Mouse (Mus musculus) right cerebral cortex, postnatal 14 days (tissue): ENCODE results near the gene Vps53.

Experiments
- DNase-seq: peaks from one replicate; pipeline ENCODE4 v3.0.0; 2022

Vps53 gene

DNA sequence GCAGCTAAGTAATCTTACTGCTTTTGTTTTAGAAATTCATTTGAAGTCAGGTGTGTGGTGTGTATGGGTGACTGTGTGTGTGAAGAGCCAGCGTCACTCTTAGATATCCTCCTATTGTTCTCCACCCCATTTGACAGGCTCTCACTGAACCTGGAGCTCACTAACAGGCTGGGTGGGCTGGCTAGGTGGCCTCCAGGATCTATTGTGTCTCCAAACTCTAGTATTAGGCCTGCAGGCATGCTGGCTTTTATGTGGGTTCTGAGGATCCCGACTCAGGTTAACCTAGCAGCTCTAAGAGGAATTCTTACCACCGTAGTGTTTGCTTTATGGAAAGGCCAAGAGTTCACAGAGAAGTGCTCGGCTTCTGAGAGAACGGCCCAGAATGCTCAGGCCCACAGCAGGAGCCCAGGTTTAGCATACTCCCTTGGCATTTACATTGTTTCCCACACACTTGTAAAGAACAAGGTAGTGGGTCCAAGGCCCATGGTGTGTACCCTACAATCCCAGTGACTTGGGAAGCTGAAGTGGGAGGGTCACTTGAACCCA lies 128.4 kb downstream of the Vps53 start:
- no peak for DNase-seq

DNA sequence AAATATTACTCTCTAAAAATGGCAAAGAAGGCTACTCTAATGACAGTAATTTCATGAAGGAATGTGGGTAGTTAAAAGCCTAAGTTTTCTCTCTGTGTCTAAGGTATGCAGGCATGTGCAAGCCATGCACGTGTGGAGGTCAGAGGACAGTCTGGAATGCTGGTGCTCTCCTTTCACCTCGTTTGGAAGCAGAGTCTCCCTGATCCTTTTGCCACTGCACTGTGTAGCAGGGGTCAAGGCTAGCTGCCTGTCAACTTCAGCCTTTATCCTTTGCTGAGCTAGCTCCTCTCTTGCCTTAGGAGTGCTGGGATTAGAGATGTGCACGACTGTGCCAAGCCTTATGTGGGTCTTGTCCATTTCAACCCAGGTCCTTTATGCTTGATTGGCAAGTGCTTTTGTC lies 128.9 kb downstream of the Vps53 start:
- no peak for DNase-seq

DNA sequence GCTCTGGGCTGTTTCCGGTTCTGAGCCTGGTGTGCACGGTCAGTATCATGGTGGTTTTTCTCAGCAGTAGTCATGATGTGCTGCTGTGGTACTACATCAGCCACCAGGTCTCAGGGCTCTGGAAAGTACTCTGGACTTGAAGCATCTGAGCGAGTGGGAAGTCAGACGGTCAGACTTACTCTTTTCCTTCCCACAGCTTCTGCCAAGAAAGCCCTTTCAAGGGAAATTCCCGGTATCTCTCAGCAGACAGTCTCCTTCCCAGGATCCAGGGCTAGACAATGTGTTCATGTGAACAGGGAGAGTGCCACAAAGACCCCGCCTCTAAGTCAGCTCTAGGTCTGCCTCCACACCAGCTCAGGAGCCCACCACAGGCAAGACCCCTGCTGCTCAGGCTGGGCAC lies 134.1 kb downstream of the Vps53 start:
- no peak for DNase-seq

DNA sequence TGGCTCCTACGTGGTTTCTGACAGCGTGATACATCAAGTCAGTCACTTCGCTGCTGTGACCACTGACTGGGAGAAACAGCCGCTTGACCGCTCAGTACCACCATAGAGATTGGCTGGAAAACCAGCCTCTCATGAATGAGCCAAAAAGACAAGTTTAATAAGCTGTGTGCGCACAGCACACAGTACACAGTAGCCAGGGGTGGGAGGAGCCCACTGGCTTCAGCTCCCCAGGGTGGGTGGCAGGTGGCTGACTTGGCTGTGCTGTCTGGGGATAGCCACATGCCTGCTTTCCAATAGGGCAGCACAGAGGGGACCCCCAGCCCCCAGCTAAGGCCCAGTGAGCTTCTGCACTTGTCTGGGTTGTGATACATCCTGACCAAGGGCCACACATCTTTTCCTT lies 135.0 kb downstream of the Vps53 start:
- DNase-seq, result no peak

DNA sequence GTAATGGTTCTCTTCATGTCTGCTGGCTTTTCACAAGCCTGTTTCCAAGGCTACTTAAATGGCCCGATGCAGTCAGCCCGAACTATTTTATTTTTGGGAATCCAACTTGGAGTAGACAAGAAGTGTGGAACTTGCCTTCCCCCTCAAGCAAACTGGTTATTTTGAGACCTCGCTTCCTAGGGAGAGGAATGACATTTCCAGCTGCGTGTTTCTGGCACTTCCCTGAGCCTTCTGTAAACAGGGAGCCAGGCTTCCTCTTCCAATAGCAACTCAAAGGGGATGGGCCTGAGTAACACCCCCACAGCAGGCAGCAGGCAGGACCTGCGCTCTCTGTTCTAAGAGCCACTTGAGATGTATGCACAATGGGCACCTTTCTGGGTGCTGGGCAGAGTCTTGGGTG lies 136.6 kb downstream of the Vps53 start:
- DNase-seq, result peak; percentile 33

DNA sequence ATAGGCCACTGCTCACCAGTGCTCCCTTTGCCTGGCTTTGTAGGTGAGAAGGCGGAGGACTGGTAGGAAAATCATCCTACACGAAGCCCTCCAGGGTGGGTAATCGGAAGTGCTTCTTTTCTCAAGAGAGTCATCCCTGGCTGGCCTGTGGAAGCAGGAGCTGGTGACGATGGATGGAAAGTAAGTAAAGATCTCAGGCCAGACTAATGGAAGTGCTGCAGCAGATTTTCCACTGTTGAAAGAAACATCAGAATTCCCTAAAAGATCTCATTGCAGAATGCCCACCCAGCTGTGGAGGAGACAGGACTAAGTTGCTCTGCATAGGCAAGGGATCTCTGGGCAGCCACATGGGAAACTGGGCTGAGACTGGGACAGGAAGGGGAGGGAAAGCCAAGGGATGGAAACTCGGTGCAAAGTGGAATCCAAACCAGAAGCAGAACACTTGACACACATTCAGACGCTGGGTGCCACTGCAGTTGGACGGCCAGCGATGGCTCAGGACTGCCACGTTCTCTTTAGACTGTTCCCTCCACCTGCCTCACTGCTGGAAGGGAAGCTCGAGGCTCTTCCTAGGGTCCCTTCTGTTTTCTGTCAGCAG lies 137.3 kb downstream of the Vps53 start:
- no peak for DNase-seq

DNA sequence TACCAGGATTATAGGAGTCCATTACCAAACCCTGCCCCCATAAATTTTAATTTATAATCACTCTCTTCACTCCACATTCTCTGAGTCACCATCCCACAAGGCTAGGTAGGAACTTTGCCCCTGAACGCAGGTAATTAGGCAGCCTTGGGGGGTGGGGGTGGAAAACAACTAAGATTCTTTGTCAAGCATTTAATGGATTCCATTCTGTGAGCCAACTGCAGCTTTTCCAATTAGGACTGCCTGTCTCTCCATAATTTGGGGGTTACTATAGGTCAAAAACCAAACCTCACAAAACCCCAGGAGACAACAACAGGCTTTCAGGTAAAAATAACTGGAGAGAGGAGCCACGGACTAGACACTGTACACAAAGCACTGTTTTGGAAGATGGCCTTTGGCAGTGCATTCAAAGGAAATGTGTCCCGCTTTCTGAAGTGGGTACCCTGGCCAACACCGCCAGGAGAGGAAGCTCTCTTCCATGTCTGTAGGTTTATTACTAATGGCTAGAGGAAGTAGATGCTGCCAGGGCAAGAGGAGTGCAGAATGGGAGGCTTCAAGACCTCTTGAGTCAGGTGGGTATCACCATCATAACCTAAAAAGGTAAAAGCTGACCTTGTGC lies 138.6 kb downstream of the Vps53 start:
- no peak for DNase-seq

DNA sequence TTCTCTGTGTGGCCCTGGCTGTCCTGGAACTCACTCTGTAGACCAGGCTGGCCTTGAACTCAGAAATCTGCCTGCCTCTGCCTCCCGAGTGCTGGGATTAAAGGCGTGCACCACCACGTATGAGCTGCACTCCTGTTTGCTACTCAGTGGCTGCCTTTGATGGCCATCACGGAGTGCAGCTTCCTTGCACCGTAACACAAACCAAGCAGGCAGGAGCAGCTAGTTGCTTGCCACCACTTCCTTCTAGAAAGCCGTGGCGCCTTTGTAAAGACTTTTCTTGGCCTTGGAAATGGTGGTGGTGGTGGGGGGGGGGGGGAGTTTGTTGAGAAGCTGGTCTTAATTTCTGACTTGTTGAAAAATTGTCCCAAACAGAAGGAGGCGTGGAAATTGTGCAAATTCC lies 139.3 kb downstream of the Vps53 start:
- no peak for DNase-seq

DNA sequence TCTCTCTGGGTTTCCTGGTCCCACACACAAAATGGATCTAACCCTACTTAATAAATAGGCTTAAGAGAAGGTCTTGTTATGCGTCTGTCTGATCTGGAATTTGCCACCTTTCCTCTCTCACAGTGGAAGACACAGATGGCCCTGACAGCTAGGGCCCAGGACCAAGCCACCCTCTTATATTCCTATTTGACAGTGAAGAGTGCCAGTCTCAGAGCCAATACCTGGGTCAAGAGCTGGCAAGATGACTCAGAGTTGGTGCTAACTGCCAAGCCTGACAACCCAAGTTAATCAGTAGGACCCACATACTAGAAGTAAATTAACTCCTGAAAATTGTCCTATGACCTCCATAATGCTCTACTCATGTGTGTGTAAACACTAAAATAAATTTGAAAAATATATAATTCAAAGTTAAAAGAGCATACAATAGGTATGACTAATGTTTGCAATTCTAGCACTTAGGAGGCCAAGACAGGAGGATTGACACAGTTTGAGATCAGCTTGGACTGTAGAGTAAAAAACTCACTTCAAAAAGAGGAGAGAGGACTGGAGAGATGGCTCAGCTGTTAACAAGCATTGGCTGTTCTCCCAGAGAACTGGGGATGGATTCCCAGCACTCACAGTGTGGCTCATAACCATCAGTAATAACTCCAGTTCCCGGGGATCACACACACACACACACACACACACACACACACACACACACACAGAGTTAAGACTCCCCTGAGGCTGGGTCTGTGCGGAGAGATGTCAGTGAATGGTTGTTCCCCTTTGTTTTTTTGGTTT lies 140.0 kb downstream of the Vps53 start:
- no peak for DNase-seq

DNA sequence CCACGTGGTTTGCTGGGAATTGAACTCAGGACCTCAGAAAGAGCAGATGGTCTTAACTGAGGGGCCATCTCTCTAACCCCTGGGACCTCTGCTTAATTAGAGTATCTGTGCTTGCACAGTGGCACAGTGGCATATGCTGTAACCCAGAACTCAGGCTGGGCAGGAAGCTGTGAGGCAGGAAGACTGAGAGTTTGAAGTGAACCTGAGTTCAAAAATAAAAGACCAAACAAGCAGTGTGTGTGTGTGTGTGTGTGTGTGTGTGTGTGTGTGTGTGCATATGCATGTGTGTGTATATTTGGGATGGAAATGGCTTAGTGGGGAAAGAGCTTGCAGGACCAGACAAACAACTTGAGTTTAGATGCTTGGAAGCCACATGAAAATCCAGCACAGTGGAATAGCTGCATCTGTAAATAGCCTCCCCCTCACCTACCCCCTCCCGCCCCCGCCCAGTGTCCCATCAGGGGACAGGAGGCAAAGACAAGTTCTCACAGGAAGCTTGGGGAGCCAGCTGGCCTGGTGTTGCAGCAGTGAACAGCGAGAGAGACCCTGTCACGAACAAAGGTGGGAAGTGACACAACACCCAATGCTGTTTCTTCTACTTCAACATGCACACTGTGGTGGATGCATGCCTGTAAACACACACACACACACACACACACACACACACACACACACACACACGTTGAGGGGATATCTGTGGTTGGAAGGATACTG lies 141.7 kb downstream of the Vps53 start:
- DNase-seq, result no peak

DNA sequence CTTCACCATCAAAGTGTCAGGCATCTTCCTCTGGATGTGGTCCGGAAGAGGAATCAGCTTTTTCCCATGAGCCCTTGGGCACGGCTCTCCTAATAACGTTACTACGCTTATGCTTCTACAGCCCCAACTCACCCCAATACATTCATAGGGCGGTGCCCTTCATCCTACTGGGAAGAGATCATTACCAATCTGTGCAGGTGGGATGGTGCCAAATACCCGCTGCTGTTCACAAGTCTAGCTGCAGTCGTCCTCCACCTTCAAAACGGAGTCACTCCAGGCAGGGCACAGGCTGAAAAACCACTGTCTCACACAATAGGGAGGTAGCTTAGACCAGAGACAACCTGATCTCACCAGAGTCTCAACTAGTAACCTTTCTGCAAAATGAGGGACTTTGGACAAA lies 144.3 kb downstream of the Vps53 start:
- no peak for DNase-seq

DNA sequence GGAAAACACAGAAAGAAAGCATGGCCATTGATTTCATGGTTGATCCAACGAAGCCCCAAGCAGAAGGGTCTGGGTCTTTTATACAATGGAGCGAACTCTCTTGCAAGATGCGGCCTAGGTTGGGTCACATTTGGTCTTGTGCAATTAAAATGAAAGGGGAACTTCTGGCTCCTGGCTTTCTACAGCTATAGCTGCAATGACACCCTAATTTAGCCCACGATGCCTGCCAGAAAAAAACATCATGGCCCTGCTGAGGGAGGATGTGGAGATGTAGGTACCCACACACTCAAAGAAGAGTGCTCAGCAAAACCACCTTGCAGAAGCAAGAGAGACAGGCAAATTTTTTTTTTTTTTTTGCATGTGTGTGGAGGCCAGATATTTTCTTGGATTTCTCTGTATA lies 145.6 kb downstream of the Vps53 start:
- DNase-seq, result no peak

DNA sequence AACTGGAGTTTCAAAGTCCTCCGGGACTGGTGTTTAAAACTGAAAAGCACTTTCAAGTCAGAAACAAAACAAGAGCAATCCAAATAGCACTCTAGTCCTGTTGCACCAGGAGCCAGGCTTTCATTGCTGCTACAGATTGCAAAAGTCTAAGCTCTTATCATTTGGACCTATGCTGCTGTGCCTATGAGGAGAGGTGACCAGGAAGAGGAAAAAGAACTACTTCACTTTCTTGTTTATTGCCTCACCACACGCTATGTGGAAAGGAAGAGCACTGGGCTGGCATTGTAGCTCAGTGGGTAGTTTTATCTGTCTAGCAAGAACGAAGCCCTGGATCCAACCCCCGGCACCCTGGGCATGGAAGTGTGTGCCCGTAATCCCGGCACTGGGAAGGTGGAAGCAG lies 146.1 kb downstream of the Vps53 start:
- DNase-seq, result no peak

DNA sequence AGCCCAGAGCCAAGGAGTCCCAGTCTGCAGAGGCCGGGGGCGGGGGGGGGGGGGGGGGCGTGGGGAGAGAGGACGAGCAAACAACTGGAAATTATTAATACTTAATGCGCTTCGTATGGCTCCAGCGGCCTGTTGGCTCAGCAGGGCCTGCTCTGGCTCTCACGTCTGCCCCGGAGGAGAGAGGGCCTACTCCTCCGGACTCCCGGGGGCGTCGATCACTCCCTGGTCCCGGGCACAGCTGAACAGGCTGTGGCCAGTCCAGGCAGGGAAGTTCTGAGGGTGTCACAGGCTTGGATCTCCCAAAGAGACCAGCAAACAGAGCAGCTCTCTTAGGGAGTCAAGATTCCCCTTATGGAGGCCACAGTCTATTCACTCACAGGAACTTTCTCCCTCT lies 151.4 kb downstream of the Vps53 start:
- no peak for DNase-seq

DNA sequence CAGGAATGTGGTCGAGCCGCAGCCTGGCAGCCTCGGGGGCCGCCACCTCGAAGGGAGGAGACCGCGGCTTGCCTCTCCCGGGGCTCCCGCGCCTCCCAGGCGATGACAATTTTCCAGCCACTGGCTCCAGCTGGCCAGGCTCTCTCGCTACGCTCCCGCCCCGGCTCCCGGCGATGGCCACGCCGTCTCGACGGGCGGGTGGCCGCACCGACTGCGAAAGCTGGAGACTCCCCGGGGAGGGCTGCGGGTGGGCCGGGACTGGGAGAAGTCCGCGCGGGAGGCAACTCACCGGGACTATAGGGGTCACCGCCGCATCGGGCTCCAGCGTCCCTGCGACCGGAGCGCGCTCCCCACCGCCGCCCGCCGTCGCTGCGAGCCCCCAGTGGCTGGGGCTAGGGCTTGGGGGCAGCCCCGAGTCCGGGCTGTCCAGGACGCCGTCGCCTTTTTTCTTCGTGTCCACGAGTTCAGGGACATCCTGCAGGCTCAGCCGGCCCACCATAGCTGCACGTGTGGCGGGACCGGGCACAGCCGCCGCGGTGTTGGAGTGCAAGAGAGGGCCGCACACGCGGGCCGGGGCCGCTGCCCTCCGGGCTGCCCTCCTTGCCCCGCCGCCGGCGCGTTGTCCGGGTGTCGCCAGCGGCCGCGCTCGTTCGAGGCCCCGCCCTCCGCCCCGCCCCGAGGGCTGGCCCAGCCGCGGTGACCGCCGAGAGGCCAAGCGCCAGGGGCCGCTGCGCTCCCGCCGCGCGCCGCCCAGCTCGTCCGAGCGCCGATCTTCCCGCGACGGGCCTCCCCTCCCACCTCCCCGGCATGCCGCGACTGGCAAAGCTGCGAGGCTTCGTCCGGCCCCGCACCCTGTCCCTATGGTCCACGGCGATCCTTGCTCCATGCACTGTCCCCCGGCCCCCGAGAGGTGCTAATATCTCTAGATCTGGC lies 152.0 kb downstream of the Vps53 start, which contains the start of gene Rflnb:
Rflnb (minus strand) TSS at position 644 of the 933 bp plus-strand sequence.
- DNase-seq, result peak; percentile 71

DNA sequence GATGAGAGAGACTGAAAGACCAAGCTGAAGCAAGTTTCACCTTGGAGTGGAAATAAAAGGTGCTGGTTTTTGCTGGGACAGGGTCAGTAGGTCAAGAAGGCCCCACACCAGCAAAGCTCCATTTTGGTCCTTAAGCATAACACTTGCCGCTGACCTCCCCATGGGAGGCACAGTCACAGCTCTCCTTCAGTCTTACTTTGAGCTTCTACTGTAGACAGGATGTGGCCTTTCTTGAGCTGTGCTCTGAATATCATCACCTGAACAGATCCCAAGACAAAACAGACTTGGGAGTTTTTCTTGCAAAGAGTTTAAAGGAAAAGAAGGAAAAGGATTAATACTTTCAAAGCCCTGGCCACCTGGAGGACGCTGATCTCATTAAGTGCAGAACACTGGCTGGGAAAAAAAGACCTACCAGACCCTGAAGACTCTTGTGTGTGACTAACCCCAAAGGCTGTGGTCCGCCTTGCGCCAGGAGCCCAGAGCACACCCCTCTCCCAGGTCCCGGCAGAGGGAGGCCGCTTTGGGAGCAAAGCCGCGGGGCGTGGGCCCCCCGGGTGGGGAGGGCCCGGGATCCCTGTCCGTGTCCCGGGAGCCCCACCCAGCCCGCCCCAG lies 152.8 kb downstream of the Vps53 start:
- DNase-seq, result no peak

DNA sequence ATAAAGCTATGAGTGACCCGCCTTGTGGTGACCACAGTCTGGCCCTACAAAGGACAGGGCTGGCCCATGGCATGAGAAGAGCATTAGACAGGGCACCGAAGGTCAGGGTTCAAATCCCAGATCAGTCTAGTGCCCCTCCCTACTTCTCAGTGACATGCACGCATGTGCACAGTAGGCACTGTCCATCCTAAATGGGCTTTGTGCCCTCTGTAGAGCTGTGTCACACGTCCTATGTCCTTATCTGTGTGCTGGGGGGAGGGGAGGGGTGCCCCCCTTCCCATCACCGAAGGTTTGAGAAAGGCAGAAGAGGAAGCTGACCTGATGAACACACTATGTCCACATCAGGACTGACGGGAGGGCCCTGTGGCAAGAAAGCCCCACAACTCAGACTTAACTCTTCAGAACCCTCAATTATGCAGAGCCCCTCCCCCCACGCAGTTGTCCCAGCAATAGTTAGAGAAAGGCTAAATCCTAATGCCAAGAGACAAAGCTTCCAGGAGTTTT lies 154.3 kb downstream of the Vps53 start:
- DNase-seq, result no peak

DNA sequence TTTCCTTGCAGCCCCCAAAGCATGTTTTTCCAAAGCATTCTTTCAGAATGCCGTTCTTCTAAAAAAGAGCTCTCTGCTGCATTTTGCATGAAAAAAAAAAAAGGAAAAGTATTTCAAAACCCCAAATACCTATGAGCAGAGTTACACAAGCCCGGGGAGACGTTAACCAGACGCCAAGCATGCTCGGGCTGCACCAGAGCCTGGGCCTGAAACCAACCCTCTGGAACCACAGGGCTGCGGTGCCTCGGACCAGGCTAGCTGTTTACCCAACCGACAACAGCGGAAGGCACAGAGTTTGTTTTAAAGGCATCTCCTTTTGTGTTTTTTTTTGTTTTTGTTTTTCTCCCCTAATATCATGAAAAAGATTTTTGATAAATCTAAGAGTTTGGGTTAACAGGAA lies 158.5 kb downstream of the Vps53 start:
- DNase-seq, result no peak

DNA sequence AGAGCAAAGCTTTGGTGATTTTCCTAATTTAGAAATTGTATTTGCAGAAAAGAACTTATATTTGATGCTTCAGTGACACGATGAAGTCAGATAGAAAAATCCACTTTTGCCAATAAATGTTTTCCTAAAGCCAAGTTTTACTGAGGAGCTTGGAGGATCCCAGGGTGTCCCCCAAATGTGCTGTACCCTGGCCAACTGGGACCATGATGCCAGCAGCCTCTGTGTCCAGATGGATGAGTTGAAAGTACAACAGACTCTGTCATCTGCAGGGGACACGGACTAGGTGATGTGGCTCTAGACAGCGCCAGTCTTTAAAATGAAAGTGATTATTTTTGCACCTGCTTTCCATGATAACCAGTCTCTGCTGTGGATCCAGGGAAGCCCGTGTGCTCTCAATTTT lies 159.6 kb downstream of the Vps53 start:
- DNase-seq, result no peak

DNA sequence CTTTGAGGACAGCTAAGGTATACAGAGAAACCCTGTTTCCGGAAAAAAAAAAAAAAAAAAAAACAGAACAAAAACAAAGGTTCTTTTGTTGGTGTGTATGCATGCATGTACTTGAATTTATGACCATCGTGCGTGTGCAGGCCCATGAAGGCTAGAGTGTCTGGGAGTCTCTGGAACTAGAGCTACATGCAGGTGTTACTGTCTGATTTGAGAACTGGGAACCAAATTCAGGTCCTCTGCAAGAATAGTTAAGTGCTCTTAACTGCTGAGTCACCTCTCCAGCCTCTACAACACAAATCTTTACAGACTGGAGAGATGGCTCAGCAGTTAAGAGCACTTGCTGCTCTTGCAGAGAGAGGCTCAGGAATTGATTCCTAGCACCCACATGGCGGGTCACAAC lies 163.6 kb downstream of the Vps53 start:
- no peak for DNase-seq

DNA sequence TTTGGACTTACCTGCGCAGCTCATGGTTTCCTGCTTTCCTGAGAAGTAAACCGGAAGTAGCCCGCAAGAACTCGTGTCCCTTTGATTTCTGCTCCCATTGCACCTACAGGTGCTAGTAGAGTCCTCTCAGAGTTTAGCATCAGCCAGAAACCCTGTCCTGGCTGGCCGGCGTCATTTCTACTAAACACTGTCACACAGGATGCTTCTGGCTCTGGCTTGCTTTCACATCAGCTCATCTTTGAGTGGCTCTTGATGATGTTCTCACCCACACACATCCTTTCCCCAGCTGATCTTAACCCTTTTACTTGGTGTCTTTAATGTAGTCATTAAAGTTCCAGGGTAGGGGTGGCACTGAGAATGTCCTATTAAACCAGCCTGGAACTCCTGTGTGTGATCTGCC lies 164.2 kb downstream of the Vps53 start:
- DNase-seq, result no peak
